Mouse (Mus musculus) neural tube, embryonic 11.5 days (tissue): ENCODE measurements around the gene Vill. TPM values are rescaled to one million over a fixed set of nuclear protein-coding genes. Genes with fewer than 3 reads are reported as not detected.

Experiments
- ATAC-seq: fragments of 200-750 bp; cut with Nextera tagmentation; 2 replicates; pipeline ENCODE4 v1.8.0; 2017; ENCODE audit warnings: moderate number of reproducible peaks, mild to moderate bottlenecking, moderate TSS enrichment, moderate library complexity; ENCODE audit not compliant: insufficient read depth, low FRiP score, low TSS enrichment
- DNase-seq: peaks from one replicate; pipeline ENCODE4 v3.0.0-alpha.2; 2015; ENCODE audit warnings: low spot score
- H3K27ac ChIP-seq: fragments of 300-500 bp; sonication (generic); 2 replicates; pipeline ENCODE4 v1.5.1; 2014; ENCODE audit warnings: low read depth, mild to moderate bottlenecking, low read length
- H3K27me3 ChIP-seq: fragments of 300-500 bp; sonication (generic); 2 replicates; pipeline ENCODE4 v1.6.1; 2014; ENCODE audit warnings: mild to moderate bottlenecking, low read length, mixed read lengths; ENCODE audit not compliant: control insufficient read depth, insufficient read depth
- H3K36me3 ChIP-seq: fragments of 300-500 bp; sonication (generic); 2 replicates; pipeline ENCODE4 v1.6.1; 2014; ENCODE audit warnings: mild to moderate bottlenecking, low read length, moderate library complexity, mixed read lengths; ENCODE audit not compliant: control insufficient read depth, insufficient read depth
- H3K4me1 ChIP-seq: fragments of 300-500 bp; sonication (generic); 2 replicates; pipeline ENCODE4 v1.6.1; 2014; ENCODE audit warnings: low read length, mixed read lengths; ENCODE audit not compliant: control insufficient read depth, insufficient read depth
- H3K4me2 ChIP-seq: fragments of 300-500 bp; sonication (generic); 2 replicates; pipeline ENCODE4 v1.6.1; 2014; ENCODE audit warnings: low read depth, mild to moderate bottlenecking, moderate library complexity
- H3K4me3 ChIP-seq: fragments of 300-500 bp; sonication (generic); 2 replicates; pipeline ENCODE4 v1.5.1; 2014; ENCODE audit warnings: low read depth, low read length
- H3K9ac ChIP-seq: fragments of 300-500 bp; sonication (generic); 2 replicates; pipeline ENCODE4 v1.6.1; 2014; ENCODE audit warnings: mild to moderate bottlenecking, low read length
- H3K9me3 ChIP-seq: fragments of 300-500 bp; sonication (generic); 2 replicates; pipeline ENCODE4 v1.6.1; 2016; ENCODE audit warnings: low read length; ENCODE audit not compliant: control insufficient read depth
- WGBS: fragments of 180-500 bp; shearing (Covaris S2); extraction: QIAGEN DNeasy Blood & Tissue Kit; methylation state at CpG from one replicate; pipeline ENCODE4 v1.1.7; 2014; 5-methylcytosine and 5-hydroxymethylcytosine counted together
- polyA plus RNA-seq: library from polyadenylated mRNA; unstranded; fragments of >200 nt; fragmentation: Nextera tagmentation; extraction: Ambion mirVana; gene quantifications from 2 replicates; pipeline ENCODE4 v1.2.1, GENCODE M21; 2014

Gene Vill
- polyA plus RNA-seq, 1 experiment from 2014 or later: 12.1 TPM

- WGBS: 69% methylated on average over 7 of the region's 7 CpGs
- DNase-seq (no peak), ATAC-seq (no peak)
- no peaks in the 10 kb centered on the region for H3K27me3 ChIP-seq
- H3K9ac ChIP-seq: no peak overlapping the region
- H3K9me3 ChIP-seq: no peaks in the 10 kb centered on the region
- H3K27ac ChIP-seq: no peak overlapping the region
- H3K4me1 ChIP-seq: no peaks in the 10 kb centered on the region
- no peak overlapping the region for H3K4me2 ChIP-seq
- H3K36me3 ChIP-seq: no peaks in the 10 kb centered on the region
- no peak overlapping the region for H3K4me3 ChIP-seq
Observed at GRCm38 (mm10) chr9:119021731-119022130, 30.8 kb upstream of the Vill start.

GRCm38 (mm10) chr9:119025263-119025662 is 27.3 kb upstream of the Vill start:
- Histone ChIP-seq H3K9me3 (no peaks in the 10 kb centered on the region), H3K4me1 (no peaks in the 10 kb centered on the region), H3K27ac (no peak overlapping the region), H3K4me2 (no peak overlapping the region), H3K36me3 (no peaks in the 10 kb centered on the region), H3K9ac (no peak overlapping the region), H3K27me3 (no peaks in the 10 kb centered on the region), H3K4me3 (no peak overlapping the region)
- ATAC-seq (no peak), DNase-seq (no peak)
- WGBS: 83% methylated on average over 6 of the region's 6 CpGs

DNA sequence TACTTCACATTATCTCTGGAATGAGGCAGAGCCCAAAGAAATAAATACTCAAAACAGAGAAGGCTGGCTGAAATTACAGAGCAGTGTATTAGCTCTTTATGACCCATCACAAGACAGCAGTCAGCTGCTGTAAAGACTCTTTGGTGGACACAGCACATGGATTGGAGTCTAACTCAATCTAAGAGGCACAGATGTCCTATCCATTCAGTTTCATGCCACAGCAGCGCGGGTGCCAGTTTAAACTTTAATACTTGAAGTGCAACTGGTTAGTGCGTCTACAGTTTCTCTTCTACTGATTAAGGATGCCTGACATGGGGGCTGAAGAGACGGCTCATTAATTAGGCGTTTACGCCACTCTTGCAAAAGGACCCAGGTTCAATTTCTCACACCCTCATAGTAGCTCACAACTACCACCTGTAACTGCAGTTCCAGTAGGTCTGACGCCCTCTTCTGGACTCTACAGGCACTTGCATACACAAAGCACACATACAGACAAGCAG is 26.7 kb upstream of the Vill start:
- Histone ChIP-seq H3K4me3 (no peak overlapping the region), H3K36me3 (no peaks in the 10 kb centered on the region), H3K27me3 (no peaks in the 10 kb centered on the region), H3K4me1 (no peaks in the 10 kb centered on the region), H3K27ac (no peak overlapping the region), H3K4me2 (no peak overlapping the region), H3K9ac (no peak overlapping the region), H3K9me3 (no peaks in the 10 kb centered on the region)
- DNase-seq: no peak
- no peak for ATAC-seq
- 87% methylated on average over 7 of the region's 7 CpGs for WGBS

- Histone ChIP-seq H3K4me2 (no peak overlapping the region), H3K27me3 (no peaks in the 10 kb centered on the region), H3K27ac (no peak overlapping the region), H3K4me3 (no peak overlapping the region), H3K4me1 (0 out of 2 replicates have a peak, but pooled peaks cover under 1% of the 10 kb centered on the region), H3K9me3 (no peaks in the 10 kb centered on the region), H3K9ac (no peak overlapping the region), H3K36me3 (no peaks in the 10 kb centered on the region)
- DNase-seq: no peak
- WGBS: 93% methylated on average over 7 of the region's 7 CpGs
- ATAC-seq: no peak
Observed at GRCm38 (mm10) chr9:119027337-119027736, 25.2 kb upstream of the Vill start.

- Histone ChIP-seq H3K27ac (no peak overlapping the region), H3K27me3 (no peaks in the 10 kb centered on the region), H3K4me1 (peaks cover 13% of the 10 kb centered on the region; the same call in 1 of the 2 replicates), H3K4me3 (no peak overlapping the region), H3K9me3 (no peaks in the 10 kb centered on the region), H3K36me3 (no peaks in the 10 kb centered on the region), H3K9ac (no peak overlapping the region), H3K4me2 (no peak overlapping the region)
- DNase-seq (no peak), ATAC-seq (no peak)
- 95% methylated on average over 27 of the region's 27 CpGs for WGBS
Observed at GRCm38 (mm10) chr9:119028226-119029195, 24.1 kb upstream of the Vill start.

- Histone ChIP-seq H3K4me2 (no peak overlapping the region), H3K4me3 (no peak overlapping the region), H3K9ac (no peak overlapping the region), H3K4me1 (peaks cover 16% of the 10 kb centered on the region; the same call in 1 of the 2 replicates), H3K36me3 (no peaks in the 10 kb centered on the region), H3K27ac (no peak overlapping the region), H3K9me3 (no peaks in the 10 kb centered on the region), H3K27me3 (no peaks in the 10 kb centered on the region)
- DNase-seq: peak; percentile 62
- WGBS: 52% methylated on average over 7 of the region's 7 CpGs
- ATAC-seq: 0 out of 2 replicates have a peak, but pooled peaks have one; percentile 13
Observed at GRCm38 (mm10) chr9:119029568-119029967, 23.0 kb upstream of the Vill start.

GRCm38 (mm10) chr9:119031038-119031437 is 21.5 kb upstream of the Vill start:
- Histone ChIP-seq H3K27ac (no peak overlapping the region), H3K36me3 (no peaks in the 10 kb centered on the region), H3K9ac (no peak overlapping the region), H3K27me3 (no peaks in the 10 kb centered on the region), H3K4me2 (no peak overlapping the region), H3K4me3 (no peak overlapping the region), H3K9me3 (no peaks in the 10 kb centered on the region), H3K4me1 (peaks cover 16% of the 10 kb centered on the region; the same call in 1 of the 2 replicates)
- DNase-seq (no peak), ATAC-seq (no peak)
- WGBS: 87% methylated on average over 4 of the region's 4 CpGs

DNA sequence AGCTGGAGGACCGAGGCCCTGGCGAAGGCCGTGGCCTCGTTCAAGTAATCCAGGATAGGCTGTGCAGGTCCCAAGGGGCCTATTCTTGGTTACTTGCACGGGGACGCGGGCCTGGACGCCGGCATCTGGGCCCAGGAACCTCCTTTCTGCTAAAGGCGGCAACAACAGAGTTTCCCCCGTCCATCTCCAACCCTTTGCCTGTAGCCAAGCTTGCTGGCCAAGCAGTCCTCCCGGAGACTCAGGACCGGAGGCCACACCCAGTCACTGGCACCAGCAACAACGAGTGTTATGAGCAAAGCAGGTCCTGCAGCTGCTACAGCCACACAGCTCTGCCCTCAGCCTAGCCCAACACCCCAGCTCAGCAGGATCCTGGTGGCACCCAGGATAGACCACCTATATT is 20.8 kb upstream of the Vill start:
- Histone ChIP-seq H3K4me1 (peaks cover 16% of the 10 kb centered on the region; the same call in 1 of the 2 replicates), H3K9me3 (no peaks in the 10 kb centered on the region), H3K27me3 (no peaks in the 10 kb centered on the region), H3K27ac (no peak overlapping the region), H3K36me3 (no peaks in the 10 kb centered on the region), H3K9ac (no peak overlapping the region), H3K4me3 (no peak overlapping the region), H3K4me2 (no peak overlapping the region)
- WGBS: 81% methylated on average over 14 of the region's 14 CpGs
- ATAC-seq (no peak), DNase-seq (no peak)

GRCm38 (mm10) chr9:119032538-119032937 is 20.0 kb upstream of the Vill start:
- 60% methylated on average over 9 of the region's 9 CpGs for WGBS
- Histone ChIP-seq H3K9ac (no peak overlapping the region), H3K27ac (no peak overlapping the region)

More at GRCm38 (mm10) chr9:119032538-119032937, 20.0 kb upstream of the Vill start:
- Histone ChIP-seq H3K36me3 (no peaks in the 10 kb centered on the region), H3K27me3 (no peaks in the 10 kb centered on the region), H3K9me3 (no peaks in the 10 kb centered on the region), H3K4me1 (peaks cover 16% of the 10 kb centered on the region; the same call in 1 of the 2 replicates), H3K4me2 (no peak overlapping the region), H3K4me3 (no peak overlapping the region)
- DNase-seq (no peak), ATAC-seq (no peak)
